Mouse (Mus musculus): ENCODE measurements at regions not wholly inside any gene's neighbourhood (a gene's known extent, or its start where the extent isn't known, plus 50 kb on each side); places are given as distances from the start of the nearest gene placed in this dataset.
A peak's percentile ranks its signal among the peaks of the same experiment; 100 is the strongest.
"Not testable (repeated sequence)": the region's sequence is repeated elsewhere in the genome, so short reads cannot be mapped to it uniquely, and the experiment has no call there.

DNA sequence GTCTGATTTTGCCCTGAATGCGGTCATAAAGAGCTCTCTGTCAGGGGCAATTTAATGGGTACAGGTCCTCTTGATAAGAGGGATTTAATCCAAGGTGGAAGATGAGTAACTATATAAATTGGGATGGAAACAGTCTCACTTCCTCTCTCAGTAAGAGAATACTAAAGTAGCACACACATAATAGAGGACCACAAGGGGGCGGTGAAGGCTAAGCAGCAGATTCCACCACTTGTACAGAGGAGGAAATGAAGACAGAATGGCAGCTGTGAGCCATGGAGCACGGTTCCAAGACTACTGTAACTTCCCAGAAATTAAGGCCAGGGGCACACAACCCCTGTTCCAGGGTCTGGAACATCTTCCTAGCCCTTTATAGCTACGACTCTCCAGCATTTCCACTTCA lies 262.6 kb upstream of the Ywhaq start:
- DNase-seq (ENCODE audit: inconsistent age in 2 of 2, low spot score in 1 of 2) = peak; percentile 27 to 78

GRCm38 (mm10) chr12:21649381-21649780 lies 231.9 kb upstream of the Ywhaq start:
- DNase-seq (ENCODE audit: inconsistent age in 2 of 2, low spot score in 1 of 2) = peak in 1 of 2 experiments; percentile 9

DNA sequence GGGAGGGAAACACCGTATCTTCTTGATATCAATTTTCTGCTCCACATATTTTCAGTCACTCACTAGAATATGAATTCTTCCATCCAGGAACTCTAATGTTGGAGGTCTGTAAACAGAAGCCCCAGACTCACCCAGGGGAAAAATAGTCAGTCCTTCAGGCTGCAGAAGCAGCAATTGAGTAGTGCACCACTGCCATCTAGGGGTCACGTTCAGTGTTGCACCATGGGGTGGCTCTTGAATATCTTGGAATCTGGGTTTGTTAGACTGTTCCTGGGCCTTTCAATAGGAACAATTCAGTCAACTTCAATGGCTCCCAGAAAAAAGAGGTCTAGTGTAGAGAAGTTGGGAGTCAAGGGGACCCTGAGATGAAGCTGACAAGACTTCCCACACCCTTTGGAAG lies 196.3 kb upstream of the Ywhaq start:
- DNase-seq (ENCODE audit: inconsistent age in 2 of 2, low spot score in 1 of 2) = peak; percentile 40 to 81

GRCm38 (mm10) chr12:21568415-21569040 lies 151.1 kb upstream of the Ywhaq start:
- DNase-seq (ENCODE audit: inconsistent age in 2 of 2, low spot score in 1 of 2) = no peak

DNA sequence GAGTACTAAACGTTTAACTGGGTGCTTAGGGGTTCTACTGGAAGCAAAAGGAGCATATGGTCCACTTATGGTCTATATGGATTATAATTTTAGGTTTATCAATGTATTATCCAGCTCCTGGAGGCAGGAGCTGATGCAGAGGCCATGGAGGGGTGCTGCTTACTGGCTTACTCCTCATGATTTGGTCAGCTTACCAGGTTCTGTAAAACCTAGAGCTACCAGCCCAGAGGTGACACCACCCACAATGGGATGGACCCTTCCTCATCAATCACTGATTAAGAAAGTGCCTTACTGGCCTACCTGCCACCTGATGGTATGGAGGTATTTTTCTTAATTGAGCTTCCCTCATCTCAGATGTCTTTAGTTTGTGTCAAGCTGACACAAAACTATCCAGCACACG lies 126.5 kb upstream of the Ywhaq start:
- DNase-seq (ENCODE audit: inconsistent age in 2 of 2, low spot score in 1 of 2) = not testable (repeated sequence)

- peak; percentile 82 to 93 for DNase-seq (ENCODE audit: inconsistent age in 2 of 2, low spot score in 1 of 2)
These were observed 125.9 kb upstream of the Ywhaq start for GRCm38 (mm10) chr12:21543153-21543894.

GRCm38 (mm10) chr12:21531766-21532165 lies 114.3 kb upstream of the Ywhaq start:
- no peak for DNase-seq (ENCODE audit: inconsistent age in 2 of 2, low spot score in 1 of 2)

DNA sequence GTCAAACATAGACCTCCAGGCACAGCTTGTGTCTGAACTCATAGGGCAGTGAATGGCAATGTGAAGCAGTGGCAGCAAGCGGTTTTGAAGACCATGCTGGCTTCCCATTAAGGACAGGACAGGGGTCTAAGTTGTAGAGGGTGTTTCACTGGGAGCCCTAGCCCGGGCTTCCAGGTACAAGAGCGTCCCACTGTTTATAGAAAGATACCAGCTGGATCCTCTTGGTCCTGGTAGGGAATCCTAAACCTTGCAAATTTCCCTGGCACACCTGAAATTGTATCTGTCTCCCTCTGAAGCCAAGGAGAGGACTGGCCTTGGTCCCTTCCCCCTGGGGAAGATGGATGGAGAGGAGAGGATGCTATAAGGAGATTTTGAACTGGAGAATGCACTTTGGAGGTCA lies 111.9 kb upstream of the Ywhaq start:
- not testable (repeated sequence) for DNase-seq (ENCODE audit: inconsistent age in 2 of 2, low spot score in 1 of 2)

GRCm38 (mm10) chr12:21527336-21527735 lies 109.9 kb upstream of the Ywhaq start:
- DNase-seq (ENCODE audit: inconsistent age in 2 of 2, low spot score in 1 of 2) = not testable (repeated sequence)

DNA sequence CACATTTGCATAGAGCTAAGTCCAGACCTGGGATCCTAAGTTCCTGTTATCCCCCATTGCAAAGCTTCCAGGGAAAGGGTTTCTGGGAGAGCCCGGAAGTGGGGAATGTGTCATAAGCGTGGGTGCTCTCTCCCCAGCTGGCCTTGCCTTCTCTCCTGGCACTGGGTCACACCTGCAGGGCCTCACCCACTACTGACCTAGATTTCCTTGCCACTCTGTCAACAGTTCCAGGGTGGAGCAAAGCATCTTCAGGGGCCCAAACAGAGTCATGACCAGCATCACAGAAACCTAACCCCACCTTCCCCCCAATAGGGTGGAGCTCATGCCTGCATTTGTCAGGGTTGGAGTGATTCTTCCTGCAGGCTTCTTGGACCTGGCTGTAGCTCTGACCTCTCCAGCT lies 109.5 kb upstream of the Ywhaq start:
- not testable (repeated sequence) for DNase-seq (ENCODE audit: inconsistent age in 2 of 2, low spot score in 1 of 2)

- DNase-seq (ENCODE audit: inconsistent age in 2 of 2, low spot score in 1 of 2) = peak in 1 of 2 experiments; percentile 57
These were observed 108.1 kb upstream of the Ywhaq start for GRCm38 (mm10) chr12:21525567-21525966.

DNA sequence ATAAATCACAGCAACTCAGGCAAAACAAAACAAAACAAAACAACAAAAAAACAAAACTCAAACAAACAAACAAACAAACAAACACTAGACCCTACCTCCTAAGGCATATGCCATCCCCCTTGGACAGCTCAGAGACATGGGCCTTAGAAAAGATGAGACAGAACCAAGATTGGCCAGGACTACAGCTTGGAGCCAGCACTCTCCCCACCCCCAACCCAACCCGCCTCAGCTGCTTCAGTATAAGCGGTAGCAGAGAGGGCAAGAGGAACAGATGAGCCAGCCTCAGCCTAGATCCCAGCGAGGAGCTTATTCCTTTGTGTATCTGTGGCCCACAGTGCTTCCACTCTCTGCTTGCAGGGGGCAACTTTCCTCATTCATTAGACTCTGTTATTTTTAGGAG lies 105.2 kb upstream of the Ywhaq start:
- DNase-seq (ENCODE audit: inconsistent age in 2 of 2, low spot score in 1 of 2) = no peak

- peak; percentile 17 to 49 for DNase-seq (ENCODE audit: inconsistent age in 2 of 2, low spot score in 1 of 2)
These were observed 101.6 kb upstream of the Ywhaq start for GRCm38 (mm10) chr12:21519058-21519457.

DNA sequence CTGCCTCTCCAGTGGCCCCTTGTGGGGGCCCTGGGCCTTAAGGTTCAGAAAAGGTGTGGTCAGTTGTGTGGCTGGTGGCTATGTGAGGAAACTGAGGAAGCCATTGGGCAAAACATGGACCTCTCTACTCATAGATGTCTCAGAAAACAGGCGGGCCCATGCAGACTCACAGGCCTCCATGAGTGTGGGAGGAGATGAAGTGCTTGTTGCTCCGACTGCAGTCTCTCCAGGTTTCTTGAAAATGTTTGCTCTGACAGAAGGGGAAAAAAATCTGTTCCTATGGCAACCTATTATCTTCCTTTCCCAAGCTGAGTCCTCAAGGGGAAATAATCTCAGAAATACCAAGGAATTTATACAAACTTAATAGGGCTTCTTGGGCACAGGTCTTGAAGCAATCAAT lies 95.3 kb upstream of the Ywhaq start:
- no peak for DNase-seq (ENCODE audit: inconsistent age in 2 of 2, low spot score in 1 of 2)

DNA sequence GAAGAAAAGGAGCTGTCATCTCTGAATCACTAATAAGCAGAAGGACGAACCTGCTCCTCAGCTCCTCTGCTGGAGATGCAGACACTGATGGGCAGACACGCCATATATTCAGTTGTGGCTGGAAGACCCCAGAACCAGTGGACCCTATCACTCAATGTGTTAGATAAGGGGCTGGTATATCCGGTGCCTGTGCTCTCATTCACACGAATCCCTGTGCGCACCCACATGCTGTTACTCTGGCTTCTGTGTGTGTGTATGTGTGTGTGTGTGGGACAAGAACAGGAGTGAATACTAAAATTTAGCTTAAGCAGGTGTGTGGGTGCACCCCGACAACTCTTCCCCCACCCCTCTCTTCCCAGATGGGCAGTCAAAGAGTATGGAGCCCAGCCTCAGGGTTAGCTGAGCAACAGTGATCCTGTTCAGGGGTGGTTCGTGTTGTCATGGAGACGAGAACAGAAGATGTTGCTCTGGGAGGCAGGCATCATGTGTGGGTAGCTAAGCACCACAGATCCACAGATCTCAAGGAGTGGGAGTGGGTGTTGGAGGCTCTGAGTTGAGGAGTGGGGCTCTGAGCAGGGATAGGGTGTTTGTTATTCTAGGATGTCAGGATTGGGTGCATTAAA lies 93.7 kb upstream of the Ywhaq start:
- no peak for DNase-seq (ENCODE audit: inconsistent age in 2 of 2, low spot score in 1 of 2)

GRCm38 (mm10) chr12:21507080-21507479 lies 89.6 kb upstream of the Ywhaq start:
- no peak for DNase-seq (ENCODE audit: inconsistent age in 2 of 2, low spot score in 1 of 2)

DNA sequence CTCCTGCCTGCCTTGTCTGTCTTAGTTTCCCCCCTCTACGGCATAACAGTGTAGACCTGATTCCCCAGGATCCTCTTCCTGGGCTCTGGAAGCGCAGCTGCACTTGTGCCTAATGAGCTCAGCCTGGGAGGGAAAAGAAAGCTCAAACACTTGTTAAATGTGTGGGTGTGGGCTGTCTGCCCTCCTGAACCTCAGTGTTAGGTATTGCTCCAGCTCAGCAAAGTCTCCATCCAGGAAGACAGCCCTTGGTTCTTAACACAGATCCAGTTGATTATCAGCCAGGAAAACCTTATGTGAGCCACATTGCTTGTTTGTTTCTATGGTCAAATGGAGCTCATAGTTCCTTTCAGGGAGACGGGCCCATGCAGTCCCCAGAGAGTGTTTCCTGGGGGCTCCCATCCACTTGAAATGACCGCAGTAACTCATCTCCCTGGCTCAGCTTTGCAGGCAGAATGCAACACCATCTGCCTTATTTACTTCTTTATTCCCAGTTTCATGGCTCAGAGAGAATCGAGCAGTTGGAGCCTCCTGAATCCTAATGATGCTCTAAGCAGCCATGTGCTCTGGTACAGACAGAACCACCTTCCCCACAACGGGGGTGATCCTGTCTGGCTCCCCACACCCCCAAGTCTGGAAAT lies 88.4 kb upstream of the Ywhaq start:
- no peak for DNase-seq (ENCODE audit: inconsistent age in 2 of 2, low spot score in 1 of 2)

GRCm38 (mm10) chr12:21503250-21503649 lies 85.8 kb upstream of the Ywhaq start:
- DNase-seq (ENCODE audit: inconsistent age in 2 of 2, low spot score in 1 of 2) = no peak

DNA sequence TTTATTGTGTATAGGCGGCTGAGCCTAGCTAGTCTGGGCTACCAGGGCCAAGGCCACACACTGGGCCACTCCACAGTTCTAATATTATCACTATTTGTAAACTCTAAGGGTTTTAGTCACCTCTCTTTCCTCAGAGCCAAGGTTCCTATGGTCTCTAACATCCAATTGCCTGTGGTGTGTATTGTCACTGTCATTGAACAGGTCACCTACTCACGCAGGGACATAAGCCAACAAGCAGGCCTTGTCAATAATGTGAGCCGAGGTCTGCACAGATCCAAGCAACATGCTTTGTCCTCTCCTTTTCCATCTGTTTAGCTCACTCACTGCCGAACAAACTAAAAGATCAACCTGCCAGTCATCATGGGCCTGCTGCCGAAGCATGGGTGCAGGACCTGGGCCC lies 79.5 kb upstream of the Ywhaq start:
- DNase-seq (ENCODE audit: inconsistent age in 2 of 2, low spot score in 1 of 2) = no peak

DNA sequence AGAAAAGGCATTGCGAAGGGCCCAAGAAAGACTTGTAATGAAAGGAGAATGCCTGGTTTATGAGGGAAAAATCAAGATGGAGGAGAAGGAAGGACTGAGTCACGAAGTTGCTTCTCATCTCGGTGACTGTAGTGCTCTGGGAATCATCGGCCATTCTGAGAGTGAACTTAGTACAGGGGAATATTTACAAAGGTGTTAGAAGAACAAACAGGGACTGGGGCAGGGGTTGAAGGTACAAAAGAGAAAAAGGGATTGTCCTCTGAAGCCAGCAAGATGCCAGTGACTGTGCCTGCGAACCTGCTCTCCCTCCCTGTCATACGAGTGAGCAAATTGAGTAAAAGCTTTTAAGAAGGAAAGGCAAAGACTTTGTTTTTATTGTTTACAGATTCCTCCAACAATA lies 78.1 kb upstream of the Ywhaq start:
- no peak for DNase-seq (ENCODE audit: inconsistent age in 2 of 2, low spot score in 1 of 2)

DNA sequence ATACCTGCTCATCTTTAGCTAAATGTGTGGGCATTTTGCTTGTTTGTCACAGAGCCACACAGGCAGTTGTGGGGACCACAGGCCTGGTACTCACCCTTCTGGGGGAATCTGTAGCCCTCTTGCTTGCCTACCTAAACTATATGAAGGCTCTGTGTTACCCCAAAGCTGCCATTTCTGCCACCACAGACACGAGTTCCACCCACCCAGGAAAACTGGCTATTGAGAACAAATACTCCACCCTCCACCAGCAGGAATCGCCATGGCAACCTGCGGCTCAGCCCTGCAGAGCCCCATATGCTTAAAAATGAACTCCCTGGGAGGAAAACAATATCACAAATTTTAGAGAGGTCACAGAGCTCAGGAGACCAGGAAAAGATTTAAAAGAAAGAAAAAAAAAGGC lies 76.0 kb upstream of the Ywhaq start:
- no peak for DNase-seq (ENCODE audit: inconsistent age in 2 of 2, low spot score in 1 of 2)

All from adrenal gland, adult (tissue).